Mouse (Mus musculus) heart, postnatal 0 days (tissue): ENCODE data around the gene Tomm40l.

Source experiments
- CTCF ChIP-seq: IDR thresholded peaks from 2 replicates; pipeline ENCODE4 v1.5.1; 2016; ENCODE audit warnings: antibody characterized with exemption, control low read depth, low read depth
- EP300 ChIP-seq: IDR thresholded peaks from 2 replicates; pipeline ENCODE4 v1.6.1; 2016; ENCODE audit warnings: antibody characterized with exemption, low read depth

DNA sequence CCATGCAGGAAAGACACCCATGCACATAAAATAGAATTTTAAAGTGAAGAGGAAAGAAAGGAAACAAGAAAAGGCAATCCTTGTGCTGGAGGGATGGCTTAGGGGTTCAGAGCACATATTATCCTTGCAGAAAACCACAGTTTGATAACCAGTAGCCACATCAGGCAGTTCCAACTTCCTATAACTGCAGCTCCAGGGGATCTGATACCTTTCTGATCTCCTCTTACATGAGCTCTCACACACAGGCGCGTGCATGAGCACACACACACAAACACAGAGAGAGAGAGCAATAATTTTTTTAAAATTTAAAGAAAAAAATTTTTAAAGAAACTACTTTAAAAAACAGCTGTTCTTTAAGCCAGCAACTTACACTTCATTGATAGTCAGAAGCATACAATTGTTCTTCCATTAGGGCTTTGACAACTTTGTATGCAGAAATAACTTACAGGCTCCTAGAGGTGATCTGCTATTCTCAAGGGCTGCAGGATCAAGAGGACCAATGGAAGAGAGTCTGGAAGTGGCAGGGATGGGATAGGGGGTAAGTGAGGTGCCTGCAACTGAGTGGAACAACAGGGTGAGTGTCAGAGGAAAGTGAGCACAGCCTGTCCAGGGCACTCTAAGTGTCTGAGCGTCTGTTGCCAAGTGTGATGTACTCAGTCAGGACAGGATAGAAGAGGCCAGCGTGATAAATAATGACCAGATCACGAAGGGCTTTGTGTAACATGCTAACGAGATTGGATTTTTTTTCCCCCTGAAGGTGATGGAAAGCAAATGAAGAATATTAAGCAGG is 16.4 kb downstream of the Tomm40l start:
- TF ChIP-seq CTCF: no peak
- no peak for TF ChIP-seq EP300
